Mouse (Mus musculus) bone marrow macrophage, adult 2 months (primary cell): ENCODE results near the gene Ybx2. TPM values are rescaled to one million over a fixed set of nuclear protein-coding genes. Genes with fewer than 3 reads are reported as not detected.
"Not testable (repeated sequence)": the region's sequence is repeated elsewhere in the genome, so short reads cannot be mapped to it uniquely, and the experiment has no call there.

Experiments
- H3K27ac ChIP-seq: 2 replicates; pipeline ENCODE4 v1.5.1; 2012; ENCODE audit warnings: low read depth, low read length; ENCODE audit not compliant: insufficient read depth
- H3K4me1 ChIP-seq: 2 replicates; pipeline ENCODE4 v1.6.1; 2012; ENCODE audit warnings: low read length; ENCODE audit not compliant: control insufficient read depth, insufficient read depth
- H3K4me3 ChIP-seq: 2 replicates; pipeline ENCODE4 v1.5.1; 2012; ENCODE audit warnings: mild to moderate bottlenecking, low read length, moderate library complexity; ENCODE audit not compliant: insufficient read depth
- CTCF ChIP-seq: IDR thresholded peaks from 2 replicates; pipeline ENCODE4 v1.5.1; 2012; ENCODE audit warnings: low read depth, mild to moderate bottlenecking, low read length, moderate library complexity
- POLR2A ChIP-seq: IDR thresholded peaks from 2 replicates; pipeline ENCODE4 v1.6.1; 2012; ENCODE audit warnings: mild to moderate bottlenecking, low read depth, low read length, borderline replicate concordance
- polyA plus RNA-seq: library from polyadenylated mRNA; stranded (reverse); fragments of >200 nt; gene quantifications from 2 replicates; pipeline ENCODE4 v1.2.4, GENCODE M21; 2012; ENCODE audit not compliant: missing spikeins, insufficient read depth, insufficient read length

Ybx2 gene
- polyA plus RNA-seq, 1 experiment: not detected

GRCm38 (mm10) chr11:69914917-69915430, 20.6 kb upstream of the Ybx2 start:
- H3K4me1 ChIP-seq: peaks cover 26% of the 10 kb centered on the region
- H3K27ac ChIP-seq: no peak overlapping the region
- peak overlapping the region; percentile 69 for H3K4me3 ChIP-seq
- TF ChIP-seq CTCF (no peak), POLR2A (no peak)

- H3K4me3 ChIP-seq: peak overlapping the region; percentile 20
- TF ChIP-seq CTCF: no peak
- TF ChIP-seq POLR2A: no peak
- no peak overlapping the region for H3K27ac ChIP-seq
- peaks cover 26% of the 10 kb centered on the region for H3K4me1 ChIP-seq
Observed at GRCm38 (mm10) chr11:69915667-69916627, 19.6 kb upstream of the Ybx2 start.

- peaks cover 26% of the 10 kb centered on the region for H3K4me1 ChIP-seq
- H3K4me3 ChIP-seq, H3K27ac ChIP-seq: not testable (repeated sequence)
Observed at GRCm38 (mm10) chr11:69916652-69917378, 18.8 kb upstream of the Ybx2 start.

DNA sequence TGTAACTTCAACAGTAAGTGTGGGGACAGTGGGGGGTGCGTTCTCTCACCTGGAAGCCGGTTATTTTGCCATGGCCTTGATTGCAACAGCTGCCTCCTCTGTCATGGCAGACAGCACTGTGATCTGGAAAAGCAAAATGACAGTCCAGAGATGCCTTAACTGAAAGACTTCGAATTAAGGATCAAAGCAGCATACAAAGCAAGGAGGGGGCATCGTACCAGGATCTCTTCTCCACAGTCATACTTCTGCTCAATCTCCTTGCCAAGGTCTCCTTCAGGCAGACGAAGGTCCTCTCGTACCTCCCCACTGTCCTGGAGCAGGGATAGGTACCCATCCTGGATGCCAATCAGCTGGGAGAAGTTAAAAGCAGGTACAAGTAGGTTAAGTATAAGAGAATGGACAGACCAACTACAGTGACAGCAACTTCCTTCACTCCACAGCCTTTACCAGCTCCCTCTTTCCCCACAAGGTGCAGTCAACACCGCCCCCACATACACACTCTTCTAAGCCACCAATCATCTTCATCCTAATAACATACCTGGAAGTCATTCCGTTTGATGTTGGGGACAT, 18.1 kb upstream of the Ybx2 start:
- Histone ChIP-seq H3K27ac (no peak overlapping the region), H3K4me3 (no peak overlapping the region; the same call in 1 of the 2 replicates), H3K4me1 (peaks cover 26% of the 10 kb centered on the region)
- TF ChIP-seq POLR2A: no peak
- no peak for TF ChIP-seq CTCF

- TF ChIP-seq POLR2A: no peak
- no peak for TF ChIP-seq CTCF
- Histone ChIP-seq H3K4me1 (peaks cover 28% of the 10 kb centered on the region), H3K4me3 (0 out of 2 replicates have a peak overlapping the region, but pooled peaks have one; percentile 96)
Observed at GRCm38 (mm10) chr11:69918118-69918517, 17.5 kb upstream of the Ybx2 start.

GRCm38 (mm10) chr11:69919053-69919452, 16.5 kb upstream of the Ybx2 start:
- H3K27ac ChIP-seq: peak overlapping the region; percentile 45; the same call in 1 of the 2 replicates
- TF ChIP-seq POLR2A: no peak
- TF ChIP-seq CTCF: no peak

More at GRCm38 (mm10) chr11:69918118-69918517, 17.5 kb upstream of the Ybx2 start:
- no peak overlapping the region for H3K27ac ChIP-seq

GRCm38 (mm10) chr11:69919661-69920265, 15.8 kb upstream of the Ybx2 start:
- Histone ChIP-seq H3K27ac (peak overlapping the region; percentile 94), H3K4me1 (peaks cover 33% of the 10 kb centered on the region), H3K4me3 (peak overlapping the region; percentile 96)
- TF ChIP-seq POLR2A: no peak
- no peak for TF ChIP-seq CTCF

More at GRCm38 (mm10) chr11:69919053-69919452, 16.5 kb upstream of the Ybx2 start:
- peaks cover 33% of the 10 kb centered on the region for H3K4me1 ChIP-seq
- H3K4me3 ChIP-seq: peak overlapping the region; percentile 96

DNA sequence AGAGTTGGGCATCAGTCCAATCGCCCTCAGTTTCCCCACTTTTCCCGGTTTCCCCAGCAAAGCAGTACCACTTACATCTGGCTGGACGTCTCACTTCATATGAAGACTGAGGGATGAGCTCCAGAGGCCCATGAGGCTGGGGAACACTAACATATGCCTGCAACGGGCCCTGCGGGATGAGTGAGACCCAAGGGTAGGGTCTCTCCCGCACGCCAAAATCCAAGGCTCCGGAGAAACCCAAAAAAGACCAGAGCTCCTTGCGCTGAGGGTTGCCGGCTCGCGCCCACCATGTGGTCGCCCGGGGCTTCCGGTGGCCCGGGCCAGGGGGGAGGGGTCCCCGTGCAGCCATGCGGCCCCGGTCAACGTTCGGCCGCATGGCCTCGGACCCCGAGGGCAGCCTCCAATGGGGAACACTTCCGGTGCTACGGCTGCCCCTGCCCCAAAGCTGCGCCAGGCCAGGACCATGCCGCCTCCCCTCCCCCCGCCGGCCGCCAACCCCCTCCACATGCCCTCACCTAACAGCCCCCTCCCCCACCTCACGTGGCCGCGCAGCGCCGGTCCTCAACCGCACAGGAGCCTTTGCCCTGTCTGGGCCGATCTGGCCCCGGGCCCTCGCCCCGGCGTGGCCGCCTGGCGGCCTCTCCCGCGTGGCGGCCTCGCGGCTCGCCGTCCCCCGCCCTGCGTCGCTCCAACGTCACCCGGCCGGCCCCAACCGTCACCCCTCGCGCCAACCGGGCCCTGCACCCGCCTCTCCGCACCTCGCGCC, 15.1 kb upstream of the Ybx2 start:
- Histone ChIP-seq H3K4me1 (peaks cover 33% of the 10 kb centered on the region), H3K27ac (peak overlapping the region; percentile 94), H3K4me3 (peak overlapping the region; percentile 96)
- no peak for TF ChIP-seq CTCF
- no peak for TF ChIP-seq POLR2A
